Mouse (Mus musculus) heart, adult 11 months (tissue): Measurements from ENCODE around the gene Adora1.

Experiments
- DNase-seq: peaks from one replicate; pipeline ENCODE4 v3.0.0; 2022

Adora1 gene

DNA sequence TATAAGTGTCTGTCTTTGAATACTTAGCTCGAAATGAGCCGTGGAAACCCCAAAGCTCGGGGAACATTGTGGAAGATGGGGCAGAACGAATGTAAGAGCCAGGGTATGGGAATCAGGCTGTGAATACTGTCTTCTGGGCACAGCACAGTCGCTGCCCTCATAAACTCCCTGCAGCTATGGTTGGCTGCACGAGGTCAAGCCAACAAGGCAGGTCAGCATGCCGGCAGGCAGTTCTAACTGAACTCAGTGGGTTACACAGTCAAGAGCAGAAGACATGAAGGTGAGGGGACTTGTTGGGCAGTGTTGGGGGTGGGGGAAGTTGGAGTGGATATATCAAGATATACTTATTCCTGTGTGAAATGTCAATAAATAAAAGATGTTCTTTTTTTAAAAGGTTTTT, 20.2 kb downstream of the Adora1 start:
- DNase-seq: no peak

DNA sequence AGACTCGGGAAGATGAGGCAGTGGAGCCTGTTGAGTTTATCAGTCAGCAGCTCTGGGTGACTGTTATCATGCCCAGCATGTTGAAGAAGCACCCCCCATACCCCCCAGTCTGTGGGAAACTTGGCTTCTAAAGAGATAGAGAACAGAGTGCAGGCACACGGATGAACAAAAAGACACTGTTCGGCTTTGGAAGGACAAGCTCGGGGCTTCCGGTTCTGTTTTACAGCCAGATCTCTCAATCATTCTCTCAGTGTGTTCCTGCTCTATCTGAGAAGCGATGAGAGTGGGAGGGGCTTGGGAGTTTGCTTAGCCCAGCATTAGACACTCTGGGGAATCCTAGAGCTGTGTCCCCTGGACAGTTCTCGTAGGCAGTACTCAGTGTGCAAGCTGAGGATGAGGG, 21.8 kb downstream of the Adora1 start:
- peak; percentile 95 for DNase-seq

DNA sequence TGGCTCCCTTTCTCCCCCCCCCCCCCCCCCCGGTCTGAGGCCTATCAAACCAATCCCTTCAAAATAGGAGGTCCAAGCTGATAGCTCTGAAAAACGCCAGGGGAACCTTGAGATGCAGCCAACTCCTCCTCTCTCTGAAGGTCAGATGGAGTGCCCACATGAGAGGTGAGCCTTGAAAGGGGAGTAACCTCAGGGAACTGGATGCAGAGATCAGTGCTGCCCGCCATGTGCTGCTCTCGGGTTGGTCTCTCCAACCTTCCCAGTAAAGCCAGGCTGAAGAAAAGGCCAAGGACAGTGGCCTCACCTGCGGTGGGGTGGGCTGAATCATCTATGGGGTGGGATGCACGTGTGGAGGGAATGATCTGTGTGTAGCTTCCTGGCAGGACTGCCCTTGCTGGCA, 22.9 kb downstream of the Adora1 start:
- no peak for DNase-seq

DNA sequence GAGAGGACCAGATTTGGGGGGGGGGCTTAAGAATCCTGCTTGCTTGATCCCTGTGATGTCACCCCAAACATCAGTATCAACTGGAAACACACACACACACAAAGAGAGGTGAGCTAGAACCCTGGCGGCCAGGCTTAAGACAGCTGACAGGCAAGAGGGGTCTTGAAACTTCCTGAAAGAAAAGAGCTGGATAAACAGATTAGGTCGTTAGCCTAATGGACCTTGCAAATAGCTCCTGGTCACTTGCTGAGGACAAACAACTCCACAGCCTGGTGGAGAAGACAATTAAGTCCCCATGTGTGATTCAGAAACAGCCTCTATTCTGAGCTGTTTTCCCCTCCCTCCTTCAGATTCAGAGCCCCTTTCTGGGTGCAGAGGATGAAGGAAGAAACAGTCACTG, 23.6 kb downstream of the Adora1 start:
- no peak for DNase-seq

DNA sequence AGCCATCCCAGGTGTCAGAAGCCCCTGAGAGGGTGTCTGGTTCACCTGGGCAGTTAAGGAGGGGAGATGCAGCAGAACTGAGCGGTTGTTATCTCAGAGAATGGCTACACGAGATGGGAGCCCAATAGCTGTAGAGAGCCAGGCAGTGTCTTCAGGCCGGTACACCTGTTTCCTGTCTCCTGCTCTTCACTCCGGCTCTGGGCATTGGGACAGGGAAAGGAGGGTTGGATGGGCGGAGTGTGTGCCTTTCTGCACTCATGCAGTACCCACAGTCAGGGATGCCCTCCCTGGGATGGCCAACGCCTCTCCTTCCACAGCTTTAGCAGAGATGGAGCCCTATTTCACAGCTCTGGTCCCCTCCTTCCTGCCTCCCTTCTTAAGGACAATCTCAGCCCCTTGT, 24.2 kb downstream of the Adora1 start:
- DNase-seq: no peak

DNA sequence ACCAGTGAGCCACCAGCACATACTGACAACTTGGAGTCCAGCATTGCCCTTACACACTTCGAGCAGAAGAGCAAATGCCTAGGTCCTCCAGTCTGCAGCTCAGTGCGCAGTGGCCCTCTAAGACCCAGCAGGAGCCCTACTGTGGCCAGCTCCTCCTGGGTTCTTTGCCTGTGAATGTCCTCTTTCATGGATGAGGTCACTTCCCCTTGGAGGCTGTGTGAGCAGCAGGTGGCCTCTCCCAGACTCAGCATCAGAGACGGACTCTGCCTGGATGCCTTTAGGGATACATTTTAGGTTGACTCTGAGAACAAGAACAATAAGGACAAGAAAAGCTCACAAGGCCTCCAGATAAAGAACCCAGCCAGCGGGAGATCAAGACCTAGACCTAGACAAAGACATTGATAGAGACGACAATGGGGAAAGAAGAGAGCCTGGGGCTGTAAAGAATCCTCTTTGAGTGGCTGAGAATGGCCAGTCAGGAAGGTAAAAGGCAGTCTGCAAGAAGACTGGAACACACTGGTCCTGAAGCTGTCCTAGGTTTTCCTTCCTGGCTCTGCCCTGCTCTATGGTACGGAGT, 25.0 kb downstream of the Adora1 start:
- no peak for DNase-seq

DNA sequence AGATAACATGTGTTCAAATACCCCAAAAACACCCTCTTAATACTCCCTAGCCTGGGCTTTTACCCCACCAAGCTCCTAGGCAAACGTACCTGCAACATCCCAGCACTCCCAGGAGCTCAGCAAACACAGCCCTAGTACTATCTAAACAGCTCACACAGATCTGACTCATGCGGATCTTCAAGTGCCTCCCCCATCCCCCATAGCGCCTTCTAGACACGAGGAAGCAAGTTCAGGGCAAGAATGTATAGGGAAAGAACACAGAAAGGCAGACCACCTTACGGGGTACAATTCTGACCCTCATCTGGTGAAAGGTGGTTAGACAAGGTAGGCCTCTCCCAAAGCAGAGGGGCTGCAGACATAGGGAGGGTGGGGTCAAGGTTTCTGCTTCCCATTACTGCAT, 29.1 kb downstream of the Adora1 start:
- DNase-seq: no peak

DNA sequence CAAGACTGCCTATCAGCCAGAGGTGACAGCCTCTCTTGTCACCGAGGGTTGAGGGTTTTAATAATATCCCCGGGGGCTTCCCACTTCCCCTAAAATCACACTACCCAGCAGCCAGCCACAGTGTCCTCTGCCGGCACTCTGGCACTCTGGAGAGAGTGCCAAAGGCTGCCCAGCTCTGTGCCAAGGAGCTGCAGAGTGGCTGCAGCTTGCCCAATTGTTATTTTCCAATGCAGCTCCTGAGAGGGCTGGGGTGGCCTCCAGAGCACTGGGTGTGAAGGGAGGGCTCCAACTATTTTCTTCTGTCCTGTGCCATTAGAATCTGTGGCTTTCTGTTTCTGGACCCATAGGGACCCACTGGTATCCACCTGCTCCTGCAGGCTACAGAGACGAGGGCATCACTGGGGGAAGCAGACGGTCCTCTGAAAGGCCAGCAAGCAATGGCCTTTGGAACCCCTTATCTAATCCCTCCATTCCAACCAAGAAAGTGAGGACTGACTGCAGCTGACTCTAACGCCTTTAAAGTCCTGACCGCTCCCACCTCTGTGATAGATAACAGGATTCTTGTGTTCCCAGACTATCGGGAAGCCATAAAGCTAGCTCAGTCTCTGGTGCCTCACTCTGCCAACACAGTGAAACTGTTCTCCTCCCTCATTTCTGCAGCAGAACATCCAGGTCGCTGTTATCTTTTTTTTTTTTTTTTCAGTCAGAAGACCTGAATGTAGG, 29.8 kb downstream of the Adora1 start:
- peak; percentile 95 for DNase-seq

DNA sequence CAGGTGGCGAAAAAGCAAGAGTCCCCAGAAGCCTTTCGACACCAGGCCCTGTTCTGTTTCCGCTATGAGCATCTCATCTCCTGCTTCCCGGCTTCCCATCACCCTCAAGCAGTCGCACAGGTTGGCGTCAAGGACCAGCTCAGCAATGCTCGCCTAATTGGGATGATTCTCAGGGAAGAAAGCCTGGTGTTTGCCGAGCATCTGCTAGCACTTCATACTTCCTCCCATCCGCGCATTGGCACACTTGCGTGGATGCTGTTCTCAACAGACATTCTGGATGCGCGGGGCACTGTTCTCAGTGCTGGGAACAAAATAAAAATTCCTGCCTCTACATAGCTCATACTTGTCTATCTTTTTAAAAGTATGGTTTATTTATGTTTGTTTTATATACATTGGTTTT, 31.0 kb downstream of the Adora1 start:
- no peak for DNase-seq

DNA sequence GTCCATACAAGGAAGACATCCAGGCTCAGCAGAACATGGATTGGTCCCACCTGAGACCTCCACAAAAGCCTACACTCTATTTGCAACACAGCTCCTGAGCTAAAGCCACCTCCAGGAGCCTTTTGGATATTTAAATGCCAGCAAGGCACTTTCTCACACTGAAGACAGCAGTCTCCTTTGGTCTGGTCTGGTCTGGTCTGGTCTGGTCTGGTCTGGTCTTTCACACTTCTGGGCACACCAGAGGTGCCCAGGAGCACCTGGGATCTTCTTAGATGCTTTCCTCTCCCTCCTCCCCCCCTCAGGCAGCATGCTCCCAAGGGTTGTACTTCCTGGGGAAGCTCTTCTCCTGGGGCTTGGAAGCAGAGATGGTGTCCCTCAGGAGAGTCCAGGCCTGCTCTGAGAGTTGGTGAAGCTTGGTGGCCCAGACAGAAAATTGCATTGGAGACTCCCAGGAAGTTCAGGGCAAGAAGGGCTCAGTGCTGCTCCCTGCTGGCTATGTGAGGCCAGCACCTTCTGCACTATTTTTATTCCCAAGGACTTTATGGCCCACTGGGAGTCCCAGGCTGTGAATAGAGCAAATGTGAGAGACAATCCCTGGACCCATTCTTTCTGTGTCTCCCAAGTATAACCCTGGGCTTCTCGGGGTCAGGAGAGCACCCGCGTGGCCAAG, 33.3 kb downstream of the Adora1 start:
- DNase-seq: no peak

DNA sequence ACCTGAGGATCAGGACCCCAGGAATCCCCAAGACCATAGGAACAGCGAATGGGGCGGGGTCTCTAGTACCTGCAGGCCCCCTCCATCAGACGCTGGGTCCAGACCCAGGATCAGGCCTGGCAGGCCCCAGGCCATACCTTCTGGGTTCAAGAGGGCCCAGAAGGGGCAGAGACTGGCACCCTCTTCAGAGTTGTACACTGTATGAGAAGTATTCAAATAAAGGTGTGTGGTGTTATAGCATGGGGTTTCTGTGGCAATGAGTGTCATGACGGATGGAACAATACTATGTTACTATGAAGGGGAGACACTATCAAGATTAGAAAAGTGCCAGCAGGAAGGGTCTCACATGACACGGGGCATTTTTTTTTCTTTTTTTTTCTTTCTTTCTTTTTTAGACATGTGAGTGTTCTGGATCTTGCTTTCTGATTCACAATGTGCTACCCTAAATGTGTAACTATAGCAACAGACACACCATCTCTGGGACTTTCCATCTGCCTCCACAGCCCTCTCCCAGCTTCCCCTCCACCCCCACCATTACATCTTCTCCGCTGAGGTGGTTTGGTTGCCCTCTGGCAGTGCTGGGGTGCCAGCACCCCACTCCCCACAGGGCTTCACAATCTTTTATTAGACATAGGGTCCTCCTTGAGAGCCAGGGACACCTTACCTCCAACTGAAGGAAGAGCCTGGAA, 34.1 kb downstream of the Adora1 start:
- no peak for DNase-seq

DNA sequence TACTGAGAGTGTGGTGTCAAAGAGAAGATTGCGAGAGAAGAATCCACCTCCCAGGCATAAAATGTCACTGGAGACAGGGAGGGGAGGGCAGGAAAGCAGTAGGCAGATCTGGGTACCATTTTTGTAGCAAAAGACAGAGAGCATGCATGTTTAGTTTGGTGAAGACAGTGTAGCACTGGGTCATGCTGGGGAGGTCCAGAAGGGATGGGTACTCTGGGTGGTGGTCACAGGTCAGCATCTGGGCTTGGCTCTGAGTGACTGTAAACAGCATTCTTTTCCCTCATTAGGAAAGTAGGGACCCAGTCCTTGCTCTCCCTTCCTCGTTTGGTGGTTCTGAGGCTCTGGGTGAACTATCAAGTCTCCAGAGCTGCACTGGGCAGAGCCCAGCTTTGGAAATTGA, 34.8 kb downstream of the Adora1 start:
- DNase-seq: no peak

DNA sequence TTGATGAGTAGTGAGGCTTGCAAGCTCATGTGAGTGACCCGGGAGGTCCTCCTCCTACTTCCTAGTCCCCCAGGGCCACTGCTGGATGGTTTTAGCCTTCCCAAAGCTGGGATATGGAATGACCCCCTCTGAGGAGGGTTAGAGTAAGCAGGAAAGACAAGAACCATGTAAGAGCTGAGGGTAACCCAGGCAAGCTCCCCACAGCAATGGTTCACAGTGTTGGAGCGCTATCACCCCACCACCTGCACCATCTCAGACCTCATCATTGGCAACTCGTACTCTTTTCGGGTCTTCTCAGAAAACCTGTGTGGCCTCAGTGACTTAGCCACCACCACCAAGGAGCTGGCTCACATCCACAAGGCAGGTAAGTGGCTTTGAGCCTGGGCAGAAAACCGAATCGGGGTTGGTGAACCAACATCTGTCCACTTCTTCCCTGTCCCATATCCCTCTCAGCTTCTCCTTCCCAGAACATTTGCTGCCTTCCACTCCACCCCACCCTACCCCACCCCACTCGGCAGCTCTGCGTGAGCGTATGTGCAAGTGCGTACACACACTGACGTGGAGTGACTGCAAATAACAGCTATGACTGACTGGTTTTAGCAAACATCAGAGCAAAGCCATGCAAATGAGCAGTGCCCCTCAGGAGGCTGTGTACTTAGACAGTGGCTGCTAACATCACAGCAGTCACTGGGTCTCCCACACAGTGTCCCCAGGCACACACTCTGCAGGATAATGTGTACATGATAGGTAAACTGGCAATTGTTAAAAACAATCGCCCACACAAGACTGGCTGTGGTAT, 36.8 kb downstream of the Adora1 start:
- DNase-seq: no peak

DNA sequence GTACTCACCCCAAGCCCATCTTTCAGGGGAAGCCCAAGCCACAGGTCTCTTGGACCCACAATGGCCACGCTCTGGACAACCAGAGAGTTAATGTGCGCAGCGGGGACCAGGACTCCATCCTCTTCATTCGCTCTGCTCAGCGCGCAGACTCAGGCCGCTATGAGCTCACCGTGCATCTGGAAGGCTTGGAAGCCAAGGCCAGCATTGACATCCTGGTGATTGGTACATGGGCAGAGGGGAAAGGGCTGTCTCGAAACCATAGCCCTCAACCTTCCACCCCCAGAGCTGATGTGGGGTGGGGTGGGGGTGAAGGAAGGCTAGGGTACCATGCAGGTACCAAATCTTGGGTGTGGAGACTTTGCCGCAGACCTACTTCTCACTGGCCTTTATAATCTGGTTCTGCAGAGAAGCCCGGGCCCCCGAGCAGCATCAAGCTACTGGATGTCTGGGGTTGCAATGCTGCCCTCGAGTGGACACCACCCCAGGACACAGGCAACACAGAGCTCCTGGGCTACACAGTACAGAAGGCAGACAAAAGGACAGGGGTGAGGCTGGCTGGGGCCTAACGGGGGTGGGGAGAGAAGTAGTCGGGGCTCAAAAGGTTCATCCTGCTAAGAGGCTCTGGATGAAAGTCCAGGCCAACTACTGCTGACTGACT, 37.8 kb downstream of the Adora1 start:
- peak; percentile 86 for DNase-seq

DNA sequence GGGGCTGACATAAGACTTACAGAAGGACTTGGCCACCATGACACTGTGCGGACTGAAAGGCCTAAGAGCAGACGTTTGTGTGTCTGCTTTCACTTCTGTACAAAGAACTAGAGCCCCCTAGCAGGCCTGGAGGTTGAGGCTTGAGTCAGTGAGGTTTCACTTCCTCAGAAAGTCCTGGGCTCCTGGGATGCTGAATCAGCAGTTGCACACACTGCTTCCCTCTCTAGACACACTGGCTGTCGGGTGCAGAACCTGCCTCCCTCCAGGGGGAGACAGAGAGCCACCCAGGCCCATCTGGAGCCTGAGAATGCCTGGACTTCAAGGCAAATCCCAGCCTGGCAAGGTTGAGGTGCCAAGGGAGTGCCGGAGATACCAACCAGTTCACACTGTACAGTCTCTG, 38.8 kb downstream of the Adora1 start:
- peak; percentile 98 for DNase-seq

DNA sequence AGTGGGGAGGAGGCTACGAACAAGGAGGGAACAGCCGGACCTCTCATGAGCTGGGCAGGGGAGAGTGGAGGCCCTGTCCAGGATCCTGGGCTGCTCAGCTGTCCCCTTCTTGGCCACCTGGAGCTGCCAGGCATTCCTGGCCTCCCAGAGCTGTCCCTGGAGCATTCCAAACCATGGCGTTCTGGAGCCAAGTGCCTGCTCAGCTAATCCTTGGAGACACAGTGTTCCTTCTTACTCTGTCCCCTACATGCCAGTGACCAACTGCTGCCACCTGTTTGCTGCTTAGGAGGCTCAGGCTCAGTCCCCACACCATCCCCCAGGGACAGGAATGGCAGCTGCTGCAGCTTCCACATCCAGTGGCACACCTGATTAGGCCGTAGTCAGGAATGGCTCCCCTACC, 39.3 kb downstream of the Adora1 start:
- DNase-seq: no peak

DNA sequence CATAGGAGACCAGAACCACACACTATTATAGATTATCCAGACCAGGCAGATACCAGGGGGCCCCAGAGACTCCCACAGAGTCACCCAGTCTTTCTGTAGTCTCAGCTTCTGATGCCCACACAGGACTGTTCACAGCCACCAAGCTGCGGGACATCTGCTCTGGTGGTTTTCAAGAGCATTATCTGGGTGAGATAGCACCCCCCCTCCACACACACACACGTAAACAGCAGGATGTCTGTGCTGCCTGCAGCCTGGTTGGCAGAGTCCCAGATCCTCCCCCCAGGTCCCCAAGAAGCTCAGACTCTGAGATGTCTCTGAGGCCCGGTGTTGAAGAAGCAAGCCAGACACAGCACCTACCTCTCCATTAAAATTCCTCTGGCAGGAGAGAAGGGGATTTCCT, 39.7 kb downstream of the Adora1 start:
- no peak for DNase-seq

DNA sequence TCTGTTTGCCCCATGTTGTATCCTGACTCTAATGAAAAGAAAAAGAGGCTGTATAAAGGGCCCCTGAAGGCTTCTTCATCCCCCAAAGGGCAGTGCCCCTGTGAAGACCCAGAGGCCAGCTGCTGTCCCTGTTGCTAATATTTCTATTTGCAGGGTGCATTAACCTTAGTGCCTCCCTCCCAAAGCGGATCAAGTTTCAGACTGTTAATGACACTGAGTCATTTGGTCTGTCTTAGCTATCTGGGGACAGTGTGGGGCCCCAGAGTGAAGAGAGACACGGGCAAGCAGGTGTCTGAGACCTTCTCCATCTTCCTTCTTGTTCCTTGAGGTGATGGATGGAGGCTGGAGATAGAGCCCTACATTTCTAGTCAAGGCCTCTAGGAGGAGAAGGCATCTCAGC, 40.1 kb downstream of the Adora1 start:
- DNase-seq: no peak

DNA sequence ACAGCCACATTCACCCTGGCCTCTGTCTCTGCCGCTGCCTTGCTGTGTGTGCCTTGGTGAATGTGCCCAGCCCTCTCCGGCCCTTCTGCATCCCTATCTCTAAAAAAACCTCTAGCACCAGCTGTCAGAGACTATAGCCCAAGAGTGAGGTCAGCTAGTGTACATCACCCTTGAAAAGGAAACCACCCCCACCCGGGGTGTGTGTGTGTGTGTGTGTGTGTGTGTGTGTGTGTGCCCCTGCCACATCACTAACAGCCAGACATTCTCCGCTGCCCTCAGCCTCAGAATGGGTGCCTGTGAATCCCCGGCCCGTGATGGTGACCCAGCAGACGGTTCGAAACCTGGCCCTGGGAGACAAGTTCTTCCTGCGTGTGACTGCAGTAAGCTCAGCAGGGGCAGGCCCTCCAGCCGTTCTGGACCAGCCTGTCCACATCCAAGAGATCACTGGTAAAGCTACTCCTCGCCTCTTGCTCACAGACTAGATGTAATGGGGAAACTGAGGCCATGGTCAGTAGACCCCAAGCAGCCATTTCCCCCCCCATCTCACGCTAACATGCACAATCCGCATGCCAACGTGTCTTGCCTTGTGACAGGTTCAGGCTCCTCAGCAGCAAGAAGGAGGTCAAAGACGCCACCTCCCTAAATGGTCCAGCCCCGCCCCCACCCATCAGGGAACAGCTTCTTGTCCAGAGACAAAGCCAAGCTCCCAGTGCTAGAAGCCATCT, 40.8 kb downstream of the Adora1 start:
- peak; percentile 85 for DNase-seq

DNA sequence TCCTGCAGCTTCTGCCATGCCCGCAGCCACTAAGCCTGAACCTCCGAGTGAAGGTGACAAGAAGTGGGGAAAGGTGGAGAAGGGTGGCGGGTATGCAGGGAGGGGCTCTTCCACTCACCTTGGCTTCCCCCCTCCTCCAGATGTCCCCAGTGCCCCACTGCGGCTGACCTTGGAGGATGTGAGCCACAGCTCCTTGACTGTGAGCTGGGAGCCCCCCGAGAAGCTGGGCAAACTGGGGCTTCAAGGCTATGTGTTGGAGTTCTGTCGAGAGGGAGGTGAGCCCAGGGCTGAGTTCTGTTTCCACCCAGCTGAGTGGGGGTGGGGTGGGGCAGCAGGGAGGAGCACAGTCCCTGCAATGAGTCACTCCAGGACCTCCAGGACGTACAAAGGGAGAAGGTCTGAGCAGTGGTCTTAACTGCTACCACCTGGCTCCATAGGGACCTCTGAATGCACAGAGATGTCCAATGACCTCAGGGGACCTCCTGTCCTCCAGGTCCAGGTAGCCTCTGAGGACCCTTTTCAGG, 41.5 kb downstream of the Adora1 start:
- DNase-seq: peak; percentile 90

DNA sequence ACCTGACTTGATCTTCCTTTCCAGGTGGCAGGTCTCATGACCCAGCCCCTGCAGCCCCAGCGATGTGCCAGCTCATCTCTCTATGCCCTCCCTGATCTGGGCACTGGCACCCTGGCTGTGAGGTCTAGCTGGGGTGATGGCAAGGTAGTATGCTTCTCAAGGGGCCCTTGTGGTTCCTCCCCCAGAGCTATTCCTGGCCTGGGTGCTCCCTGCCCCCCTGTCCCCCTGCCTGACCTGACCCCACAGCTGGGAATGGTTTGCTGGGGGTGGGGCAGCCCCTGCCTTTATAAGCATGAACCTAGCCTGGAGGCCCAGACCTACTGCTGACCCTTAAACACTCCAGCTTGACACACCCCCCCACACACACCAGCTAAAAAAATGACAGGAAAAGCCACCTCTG, 42.1 kb downstream of the Adora1 start, which contains the start of gene Mybph:
Gene Mybph (plus strand): TSS at position 323 of the 400 bp plus-strand sequence.
- DNase-seq: no peak
